ENCODE assay signal across 8 mouse cellular contexts in genomic region chr6:88199718-88200692, GRCm38 (mm10). TPM values are rescaled to one million over a fixed set of nuclear protein-coding genes. Genes with fewer than 3 reads are reported as not detected.
DNase-seq lines count a peak whose midpoint lies in the region; ATAC-seq and TF ChIP-seq lines count a peak whose summit lies in the region.

No protein-coding gene starts in this region.

- no peak overlapping the region for H3K9ac ChIP-seq in forebrain, embryonic 12.5 days
- H3K9ac ChIP-seq in intestine, postnatal 0 days (ENCODE audit: low read depth, low read length), result no peak overlapping the region
- H3K9ac ChIP-seq in neural tube, embryonic 12.5 days, result no peak overlapping the region

- H3K36me3 ChIP-seq in forebrain, embryonic 12.5 days (replicated peaks), result no peaks in the 10 kb centered on the region
- H3K36me3 ChIP-seq in intestine, postnatal 0 days (ENCODE audit: control insufficient read depth, insufficient read depth), result no peaks in the 10 kb centered on the region
- H3K36me3 ChIP-seq in neural tube, embryonic 12.5 days, result no peaks in the 10 kb centered on the region

- WGBS in forebrain, embryonic 12.5 days, result 1% methylated on average over 49 of the region's 50 CpGs
- 9% methylated on average over 50 of the region's 50 CpGs for WGBS in intestine, postnatal 0 days
- 1% methylated on average over 50 of the region's 50 CpGs for WGBS in neural tube, embryonic 12.5 days

- peaks cover 100% of the 10 kb centered on the region for H3K27me3 ChIP-seq in forebrain, embryonic 12.5 days
- H3K27me3 ChIP-seq in intestine, postnatal 0 days (replicated peaks; ENCODE audit: control insufficient read depth, insufficient read depth, low read length), result peaks cover 100% of the 10 kb centered on the region
- H3K27me3 ChIP-seq in neural tube, embryonic 12.5 days (replicated peaks), result peaks cover 100% of the 10 kb centered on the region

- no peak for TF ChIP-seq CTCF in left cerebral cortex, adult 2 months (IDR thresholded peaks at IDR 0.05)
- no peak for TF ChIP-seq CTCF in intestine, postnatal 0 days (IDR thresholded peaks at IDR 0.05; ENCODE audit: low read depth)

- intact Hi-C loops in left cerebral cortex, adult 2 months (cut with DNase I), result loop anchor here (5.0 kb wide), 1 partner anchor 247 kb away; the partner anchor contains the start of gene Eefsec
- intact Hi-C loops in left cerebral cortex, postnatal 25 days (cut with DNase I), result no loop called here

- DNase-seq in left cerebral cortex, adult 2 months (ENCODE audit: extremely low spot score in 1 of 2, low spot score in 2 of 2), result no peak
- no peak for DNase-seq in left cerebral cortex, postnatal 25 days (ENCODE audit: low spot score in 2 of 2)
- DNase-seq in layer of hippocampus, adult 9-10 months (ENCODE audit: low spot score), result no peak
- no peak for DNase-seq in layer of hippocampus, postnatal 36 days
- no peak for DNase-seq in gastrocnemius, postnatal 10 days

- H3K4me3 ChIP-seq in left cerebral cortex, adult 2 months, result peak overlapping the region; percentile 35
- H3K4me3 ChIP-seq in forebrain, embryonic 12.5 days (replicated peaks), result peak overlapping the region; percentile 40
- H3K4me3 ChIP-seq in intestine, postnatal 0 days (ENCODE audit: low read depth, low read length), result peak overlapping the region; percentile 45
- peak overlapping the region; percentile 34; the same call in 1 of the 2 replicates for H3K4me3 ChIP-seq in neural tube, embryonic 12.5 days

- H3K9me3 ChIP-seq in forebrain, embryonic 12.5 days, result no peaks in the 10 kb centered on the region
- H3K9me3 ChIP-seq in intestine, postnatal 0 days (ENCODE audit: control insufficient read depth), result no peaks in the 10 kb centered on the region
- no peaks in the 10 kb centered on the region for H3K9me3 ChIP-seq in neural tube, embryonic 12.5 days

- no peak overlapping the region for H3K27ac ChIP-seq in left cerebral cortex, adult 2 months
- H3K27ac ChIP-seq in forebrain, embryonic 12.5 days, result no peak overlapping the region
- H3K27ac ChIP-seq in intestine, postnatal 0 days (ENCODE audit: low read depth, low read length), result no peak overlapping the region
- no peak overlapping the region for H3K27ac ChIP-seq in neural tube, embryonic 12.5 days

- H3K4me2 ChIP-seq in forebrain, embryonic 12.5 days, result peak overlapping the region; percentile 63
- peak overlapping the region; percentile 77 for H3K4me2 ChIP-seq in intestine, postnatal 0 days (replicated peaks; ENCODE audit: low read depth)
- H3K4me2 ChIP-seq in neural tube, embryonic 12.5 days (replicated peaks), result peak overlapping the region; percentile 62

- peaks cover 43% of the 10 kb centered on the region for H3K4me1 ChIP-seq in forebrain, embryonic 12.5 days
- H3K4me1 ChIP-seq in intestine, postnatal 0 days (replicated peaks; ENCODE audit: control insufficient read depth, insufficient read depth, low read length), result peaks cover 4% of the 10 kb centered on the region; the same call in 1 of the 2 replicates
- H3K4me1 ChIP-seq in neural tube, embryonic 12.5 days, result peaks cover 33% of the 10 kb centered on the region

- ATAC-seq in forebrain, embryonic 12.5 days (ENCODE audit: low FRiP score), result no peak
- ATAC-seq in intestine, postnatal 0 days, result no peak
- ATAC-seq in neural tube, embryonic 12.5 days (ENCODE audit: low FRiP score, low read depth), result no peak

RNA-seq across cellular contexts. Expression of gene Gata2, which starts 6.3 kb away (rescaled TPM):
- 1 to 10 TPM; 8.4 to 8.5 TPM for total RNA-seq in left cerebral cortex, adult 2 months (2021)
- total RNA-seq in left cerebral cortex, postnatal 25 days (2021), result 1 to 10 TPM; 4.8 to 5.9 TPM
- polyA plus RNA-seq in forebrain, embryonic 12.5 days (2016; fragmentation: Nextera tagmentation; extraction: Ambion mirVana), result 9.4 and 14.6 TPM in 2 replicates
- 3.5 and 3.7 TPM in 2 replicates for polyA plus RNA-seq in intestine, postnatal 0 days (2015; fragmentation: Nextera tagmentation; extraction: Ambion mirVana)
- polyA plus RNA-seq in neural tube, embryonic 12.5 days (2016; fragmentation: Nextera tagmentation; extraction: Ambion mirVana), result 9.0 and 13.7 TPM in 2 replicates
- total RNA-seq in layer of hippocampus, postnatal 36 days (2021), result 1 to 10 TPM; 3.7 to 7.8 TPM
- total RNA-seq in gastrocnemius, postnatal 10 days (2021), result 1 to 10 TPM; 5.7 to 6.0 TPM

RNA-seq across cellular contexts. Expression of gene Dnajb8, which starts 22.1 kb away (rescaled TPM):
- not detected for total RNA-seq in left cerebral cortex, adult 2 months (2021)
- not detected for total RNA-seq in left cerebral cortex, postnatal 25 days (2021)
- not detected in 2 replicates for polyA plus RNA-seq in forebrain, embryonic 12.5 days (2016; fragmentation: Nextera tagmentation; extraction: Ambion mirVana)
- not detected in 2 replicates for polyA plus RNA-seq in intestine, postnatal 0 days (2015; fragmentation: Nextera tagmentation; extraction: Ambion mirVana)
- not detected in 2 replicates for polyA plus RNA-seq in neural tube, embryonic 12.5 days (2016; fragmentation: Nextera tagmentation; extraction: Ambion mirVana)
- not detected for total RNA-seq in layer of hippocampus, postnatal 36 days (2021)
- total RNA-seq in gastrocnemius, postnatal 10 days (2021), result not detected
